Mouse (Mus musculus) NIH3T3 (cell line): ENCODE data around the gene Tmem123.

ENCODE experiments used
- DNase-seq: peaks from one replicate; pipeline ENCODE4 v3.0.0-alpha.2; 2012; ENCODE audit warnings: low read depth

Gene Tmem123

DNA sequence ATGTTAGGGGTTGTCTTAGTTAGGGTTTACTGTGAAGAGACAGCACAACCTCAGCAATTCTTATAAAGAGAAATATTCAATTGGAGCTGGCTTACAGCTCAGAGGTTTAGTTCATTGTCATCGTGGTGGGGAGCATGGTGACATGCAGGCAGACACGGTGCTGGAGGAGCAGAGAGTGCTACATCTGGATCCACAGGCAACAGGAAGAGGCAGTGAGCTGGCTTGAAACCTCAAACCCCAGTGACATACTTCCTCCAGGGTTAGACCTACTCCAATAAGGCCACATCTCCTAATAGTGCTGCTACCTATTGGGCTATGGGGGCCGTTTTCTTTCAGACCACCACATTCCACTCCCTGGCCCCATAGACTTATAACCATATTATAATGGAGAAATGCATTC is 12.1 kb downstream of the Tmem123 start:
- no peak for DNase-seq

DNA sequence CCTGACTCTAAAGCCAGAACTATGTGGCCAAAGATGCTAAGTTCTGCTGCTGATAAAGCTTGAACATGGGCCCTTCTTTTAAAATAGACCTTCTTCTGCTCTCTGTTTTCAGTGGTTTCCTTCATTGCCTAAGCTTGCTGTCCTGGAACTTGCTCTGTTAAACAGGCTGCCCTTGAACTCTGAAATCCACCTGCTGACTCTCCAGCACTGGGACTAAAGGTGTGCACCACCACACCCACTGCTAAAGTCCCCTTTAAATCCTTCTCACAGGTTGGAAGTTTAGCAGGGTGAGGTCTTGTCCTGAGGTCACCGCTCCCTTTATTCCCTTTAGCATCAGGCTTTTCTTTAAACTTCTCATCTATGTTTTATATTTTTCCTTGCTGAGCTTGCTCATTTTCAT is 13.1 kb downstream of the Tmem123 start:
- no peak for DNase-seq

DNA sequence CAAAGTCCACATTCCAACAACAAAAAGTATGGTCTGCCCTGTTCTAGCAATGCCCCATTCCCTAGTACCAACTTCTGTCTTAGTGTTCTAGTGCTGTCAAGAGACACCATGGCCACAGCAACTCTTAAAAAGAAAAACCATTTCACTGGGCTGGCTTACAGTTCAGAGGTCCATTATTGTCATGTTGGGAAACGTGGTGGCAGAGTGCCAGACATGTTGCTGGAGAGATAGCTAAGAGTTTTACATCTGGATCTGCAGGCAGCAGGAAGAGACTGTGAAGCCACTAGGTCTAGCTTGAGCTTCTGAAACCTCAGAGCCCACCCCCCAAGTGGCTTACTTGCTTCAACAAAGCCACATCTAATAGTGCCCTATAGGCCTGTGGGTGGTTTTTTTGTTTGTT is 13.8 kb downstream of the Tmem123 start:
- peak; percentile 54 for DNase-seq

DNA sequence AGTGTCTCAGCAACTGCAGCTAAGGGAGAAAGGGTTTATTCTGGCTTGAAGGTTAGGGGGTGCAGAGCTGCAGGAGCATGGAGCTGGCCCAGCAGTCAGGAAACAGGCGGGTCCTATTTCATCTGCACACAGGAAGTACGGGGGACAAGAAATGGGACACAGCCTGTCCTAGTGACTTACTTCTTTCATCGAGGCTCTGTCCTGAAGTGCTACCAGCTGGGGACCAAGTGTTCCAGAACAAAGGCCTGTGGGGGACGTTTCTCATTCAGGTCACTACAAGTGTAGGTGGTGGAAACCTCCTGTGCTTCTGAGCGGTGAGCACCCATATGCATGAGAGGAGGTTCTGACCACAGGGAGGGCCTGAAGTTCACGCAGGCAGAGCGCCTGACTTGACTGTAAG is 14.9 kb downstream of the Tmem123 start:
- DNase-seq = no peak

DNA sequence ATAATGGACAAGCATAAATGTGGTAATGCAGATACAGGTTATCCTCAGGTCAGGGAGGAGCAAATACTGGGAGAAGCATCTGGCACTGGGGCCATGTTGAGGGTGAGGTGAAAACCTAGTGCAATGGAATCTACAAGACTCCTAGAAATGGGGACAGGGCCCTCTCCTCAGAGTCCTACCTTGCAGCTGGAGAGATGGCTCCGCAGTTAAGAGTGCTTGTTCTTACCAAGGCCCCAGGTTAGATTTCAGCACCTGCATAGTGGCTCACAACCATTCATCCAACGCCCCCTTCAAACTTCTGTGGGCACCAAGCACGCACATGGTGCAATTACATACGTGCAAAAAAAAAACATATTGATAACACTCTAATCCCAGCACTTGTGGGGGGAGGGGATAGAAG is 15.9 kb downstream of the Tmem123 start:
- no peak for DNase-seq

DNA sequence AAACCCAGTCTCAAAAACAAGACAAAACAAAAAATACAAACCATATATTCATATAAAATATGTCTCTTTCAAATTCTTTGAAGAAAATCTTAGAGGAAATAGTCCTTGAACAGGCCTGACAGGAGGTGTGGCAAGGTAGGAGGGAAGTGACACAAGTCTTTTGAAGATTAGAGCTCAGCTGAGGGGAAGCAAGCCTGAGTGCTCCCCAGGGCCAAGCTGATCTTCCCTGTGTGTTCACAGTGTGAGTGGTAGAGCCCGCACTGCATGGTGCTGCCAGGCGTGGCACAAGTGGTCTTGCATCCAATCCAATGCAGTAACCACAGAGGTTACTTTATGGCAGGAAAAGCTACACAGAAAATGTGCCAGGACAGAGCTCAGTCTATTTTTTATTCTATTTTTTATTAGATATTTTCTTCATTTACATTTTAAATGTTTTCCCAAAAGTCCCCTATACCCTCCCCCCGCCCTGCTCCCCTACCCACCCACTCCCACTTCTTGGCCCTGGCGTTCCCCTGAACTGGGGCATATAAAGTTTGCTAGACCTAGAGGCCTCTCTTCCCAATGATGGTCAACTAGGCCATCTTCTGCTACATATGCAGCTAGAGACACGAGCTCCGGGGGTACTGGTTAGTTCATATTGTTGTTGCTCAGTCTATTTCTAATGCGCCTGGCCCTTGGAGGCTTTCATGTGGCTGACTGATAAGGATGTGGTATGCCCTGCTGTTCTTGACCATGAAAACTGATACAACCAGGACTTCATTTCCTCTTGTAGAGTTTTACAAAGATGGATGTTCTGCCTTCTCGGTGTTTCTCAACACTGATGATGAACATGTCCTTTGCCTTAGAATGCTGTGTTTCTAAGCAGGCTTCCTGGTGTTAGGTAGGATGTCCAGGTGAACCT is 16.7 kb downstream of the Tmem123 start:
- DNase-seq = no peak

DNA sequence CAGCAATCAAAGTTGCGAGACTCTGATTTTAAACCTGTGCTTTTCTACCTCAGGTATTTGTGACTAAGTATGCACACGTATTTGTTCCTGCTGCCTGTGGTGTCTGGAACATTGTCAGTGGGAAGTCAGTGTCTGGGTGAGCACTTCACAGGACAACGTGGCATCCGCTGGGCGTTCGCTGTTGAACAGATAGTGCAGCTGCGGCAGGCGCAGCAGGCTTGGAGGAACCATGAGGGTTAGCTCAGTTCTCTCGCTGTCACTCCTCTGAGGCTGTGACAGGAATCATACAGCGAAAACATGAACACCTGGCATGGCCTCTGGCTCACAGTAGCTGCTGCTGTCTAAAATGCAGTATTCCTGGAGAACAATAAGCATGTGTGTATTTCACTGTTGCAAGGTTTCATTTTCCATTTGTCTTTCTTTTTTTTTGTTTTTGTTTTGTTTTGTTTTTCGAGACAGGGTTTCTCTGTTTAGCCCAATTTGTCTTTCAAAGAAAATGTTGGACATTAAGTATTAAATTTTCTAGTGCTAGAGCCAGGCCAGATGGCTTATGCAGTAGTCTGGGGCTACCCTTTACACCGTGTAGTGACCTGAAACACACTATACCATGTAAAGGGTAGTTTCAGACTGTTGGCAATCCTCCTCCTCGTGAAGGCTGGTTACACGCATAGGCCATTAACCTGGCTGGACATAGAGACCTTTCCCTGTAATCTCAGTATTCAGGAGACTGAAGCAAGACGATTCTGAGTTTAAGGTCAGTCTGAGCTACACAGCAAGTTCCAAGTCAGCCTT is 20.2 kb downstream of the Tmem123 start:
- DNase-seq = no peak

DNA sequence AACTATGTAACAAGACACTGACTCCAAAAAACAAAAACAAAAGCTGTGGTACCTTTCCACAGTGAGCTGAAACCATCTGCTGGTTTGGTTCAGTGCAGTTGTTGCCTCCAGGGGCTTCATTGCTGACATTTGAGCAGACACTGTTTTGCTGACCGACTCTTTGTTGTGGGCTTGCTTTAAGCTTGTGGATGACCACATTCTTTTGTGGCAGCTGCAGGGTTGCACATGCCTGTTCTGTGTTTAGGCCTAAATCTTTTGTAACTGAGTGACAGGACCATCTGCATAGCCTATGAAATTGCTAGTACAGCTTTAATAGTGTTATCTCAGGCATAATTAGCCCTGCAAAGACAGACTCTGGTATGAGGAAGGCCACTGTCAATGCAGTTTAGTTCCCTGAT is 20.8 kb downstream of the Tmem123 start:
- DNase-seq = no peak

DNA sequence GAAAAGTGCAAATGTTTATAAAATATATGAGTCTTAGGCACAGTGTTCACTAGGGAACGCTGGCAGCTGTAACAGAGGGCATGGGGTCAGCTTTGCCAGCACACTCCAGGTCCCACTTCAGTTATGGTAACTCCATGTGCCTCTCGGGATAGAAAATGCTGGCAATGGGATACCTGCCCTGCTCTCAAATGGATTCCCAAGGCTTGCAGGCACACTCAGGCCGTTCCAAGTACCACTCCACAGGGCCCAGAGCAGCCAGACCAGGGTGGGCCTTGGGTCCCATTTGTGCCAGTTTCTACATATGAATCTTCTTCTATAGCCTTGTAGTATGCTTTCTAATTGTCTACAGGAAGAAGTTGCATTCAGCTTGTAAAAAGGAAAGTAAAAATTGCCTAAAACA is 21.6 kb downstream of the Tmem123 start:
- DNase-seq = no peak

DNA sequence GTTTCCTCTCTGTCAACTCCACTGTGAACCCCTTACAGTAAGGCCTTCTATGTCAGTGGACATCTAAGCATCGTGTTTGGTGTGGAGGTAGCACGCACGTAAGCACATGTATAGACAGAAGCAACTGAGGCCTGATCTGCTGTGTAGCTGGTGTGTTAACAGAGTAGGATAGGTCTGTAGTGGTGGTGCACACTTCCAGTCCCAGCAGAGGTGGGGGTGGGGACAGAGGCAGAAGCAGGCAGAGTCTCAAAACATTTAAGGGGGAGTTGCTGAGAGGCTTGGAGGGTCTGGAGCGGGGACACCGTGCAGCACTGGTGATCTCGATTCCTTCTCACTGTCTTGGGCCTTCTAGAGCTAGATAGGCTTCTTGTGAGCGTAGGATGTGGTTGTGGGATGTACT is 22.2 kb downstream of the Tmem123 start:
- no peak for DNase-seq

DNA sequence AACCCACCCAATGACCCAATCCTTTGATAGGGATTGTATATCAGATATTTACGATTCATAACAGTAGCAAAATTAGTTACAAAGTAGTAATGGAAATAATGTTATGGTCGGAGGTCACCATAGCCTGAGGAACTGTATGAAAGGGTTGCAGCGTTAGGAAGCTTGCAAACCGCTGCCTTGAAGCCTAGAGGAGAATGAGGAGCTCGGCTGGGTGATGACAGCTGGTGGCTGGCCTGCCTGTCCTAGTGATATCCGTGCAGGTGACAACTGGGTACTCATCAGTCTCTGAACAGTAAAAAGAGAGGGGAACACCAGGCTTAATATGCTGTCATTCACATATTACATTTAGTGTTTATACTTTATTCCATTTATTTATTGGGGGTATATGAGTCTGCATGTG is 24.6 kb downstream of the Tmem123 start:
- DNase-seq = no peak

DNA sequence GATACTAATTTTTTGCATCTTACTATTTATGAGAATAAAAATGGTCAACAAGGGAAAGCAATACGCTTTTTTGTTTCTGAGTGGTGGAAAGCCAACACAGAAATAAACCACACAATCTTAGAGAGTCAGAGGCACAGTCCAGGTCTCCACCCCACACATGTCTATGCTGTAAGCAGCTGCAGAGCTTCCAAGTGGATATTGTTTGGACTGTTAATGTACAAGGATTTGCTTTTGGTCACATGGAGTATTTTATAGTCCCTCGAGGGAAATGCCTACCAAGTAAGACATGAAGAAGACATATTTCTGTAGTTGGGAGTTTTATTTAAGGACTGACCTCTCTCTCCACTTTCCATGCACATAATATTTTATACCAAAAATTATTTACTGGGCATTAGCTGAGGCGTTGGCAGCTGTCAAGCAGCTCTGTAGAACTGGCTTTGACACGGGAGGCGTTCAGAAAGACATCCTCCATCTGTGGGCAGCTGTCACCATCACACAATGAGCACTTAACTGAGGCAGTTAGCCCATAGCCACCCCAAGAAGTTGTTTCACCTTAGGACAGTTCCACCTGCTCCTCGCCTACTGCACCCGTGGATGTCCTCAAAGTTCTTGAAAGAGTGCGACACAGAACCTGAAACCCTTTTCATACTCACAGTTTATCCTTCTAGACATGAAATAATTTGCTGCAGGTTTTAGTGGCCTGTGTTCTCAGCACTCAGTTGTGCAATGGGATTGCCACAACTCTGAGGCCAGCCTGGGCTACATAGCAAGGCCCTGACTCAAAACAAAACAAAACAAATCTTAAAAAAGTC is 26.1 kb downstream of the Tmem123 start:
- DNase-seq = no peak

DNA sequence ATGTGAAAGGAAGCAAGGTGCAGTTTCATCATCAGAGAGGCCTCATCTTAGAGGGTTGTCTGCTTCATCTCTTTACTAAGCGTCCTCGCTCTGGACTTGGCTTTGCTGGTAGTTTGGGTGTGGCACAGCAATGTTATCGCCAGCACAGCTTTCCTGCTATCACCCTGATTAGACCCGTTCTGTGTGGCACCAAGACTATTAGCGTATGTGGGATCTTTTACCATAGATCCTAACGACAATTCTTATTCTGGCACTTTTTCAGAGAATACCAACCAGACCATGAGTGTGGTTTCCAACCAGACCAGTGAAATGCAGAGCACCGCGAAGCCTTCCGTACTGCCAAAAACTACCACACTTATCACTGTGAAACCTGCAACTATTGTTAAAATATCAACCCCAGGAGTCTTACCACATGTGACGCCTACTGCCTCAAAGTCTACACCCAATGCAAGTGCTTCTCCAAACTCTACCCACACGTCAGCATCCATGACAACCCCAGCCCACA is 26.8 kb downstream of the Tmem123 start:
- no peak for DNase-seq

DNA sequence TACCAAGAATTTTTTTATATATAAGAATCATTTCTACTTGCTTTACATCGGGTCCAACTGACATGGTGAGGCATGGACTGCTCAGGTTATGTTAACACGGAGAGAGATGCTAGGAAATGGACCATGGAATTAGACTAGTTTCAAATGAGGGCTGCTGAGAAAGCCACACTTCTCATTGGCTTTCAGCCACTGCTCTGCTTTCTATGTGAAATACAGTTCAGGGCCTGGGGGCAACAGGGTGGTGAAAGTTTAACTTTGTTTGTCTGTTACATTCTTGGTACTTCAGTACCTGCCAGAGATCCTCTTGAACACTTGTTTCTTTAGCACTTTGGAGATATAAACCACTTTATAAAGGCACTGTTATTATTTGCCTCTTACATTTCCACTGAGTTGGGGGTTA is 29.7 kb downstream of the Tmem123 start:
- no peak for DNase-seq

DNA sequence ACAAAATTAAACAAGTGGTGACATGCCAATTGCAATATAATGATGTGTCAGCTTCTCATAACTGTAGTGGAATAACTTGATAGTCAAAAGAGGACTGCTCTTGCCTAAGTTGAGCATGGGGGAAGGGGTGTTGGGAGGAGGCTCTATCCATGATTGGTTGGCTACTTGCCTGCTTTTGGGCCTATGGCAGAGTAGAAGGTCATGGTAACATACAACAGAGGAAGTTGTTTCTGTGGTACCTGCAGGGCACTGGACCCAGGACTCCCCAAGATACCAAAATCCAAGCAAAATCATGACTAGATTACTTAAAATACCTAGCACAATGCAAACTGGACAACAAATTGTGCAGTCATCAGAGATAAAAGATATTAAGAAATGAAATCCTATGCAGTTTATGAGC is 31.7 kb downstream of the Tmem123 start:
- no peak for DNase-seq

DNA sequence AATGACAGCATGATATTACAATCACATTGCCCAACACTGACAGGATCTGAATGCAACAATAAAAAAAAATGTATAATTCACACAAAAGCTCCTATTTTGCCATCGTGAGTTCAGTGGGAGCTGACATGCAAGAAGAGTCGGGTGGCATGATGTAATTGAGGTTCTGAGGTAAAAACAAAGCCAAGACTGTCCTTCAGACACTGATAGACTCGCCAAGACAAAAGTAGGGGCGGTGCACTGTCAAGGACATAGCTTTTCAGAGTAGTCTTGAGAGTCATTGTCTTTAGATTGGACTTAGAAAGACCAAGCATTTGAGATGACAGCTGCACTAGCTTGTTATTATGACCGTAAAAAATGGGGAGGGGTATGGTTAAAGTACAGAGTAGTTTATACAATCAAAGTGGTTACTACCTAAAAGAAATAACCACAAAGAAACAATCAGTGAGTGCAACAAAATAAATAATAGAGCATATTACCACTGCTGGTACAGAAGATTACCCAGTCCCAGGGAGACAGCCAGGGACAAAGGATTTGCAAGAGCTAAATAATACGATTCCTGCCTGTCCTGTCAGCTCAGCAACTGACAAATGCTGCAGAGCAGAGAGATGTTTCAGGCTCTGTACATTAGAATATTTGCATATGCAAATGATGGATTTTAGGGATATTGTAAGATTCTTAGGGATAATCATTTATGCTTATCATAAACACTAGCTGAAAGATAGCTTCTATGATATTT is 32.5 kb downstream of the Tmem123 start:
- DNase-seq = no peak

DNA sequence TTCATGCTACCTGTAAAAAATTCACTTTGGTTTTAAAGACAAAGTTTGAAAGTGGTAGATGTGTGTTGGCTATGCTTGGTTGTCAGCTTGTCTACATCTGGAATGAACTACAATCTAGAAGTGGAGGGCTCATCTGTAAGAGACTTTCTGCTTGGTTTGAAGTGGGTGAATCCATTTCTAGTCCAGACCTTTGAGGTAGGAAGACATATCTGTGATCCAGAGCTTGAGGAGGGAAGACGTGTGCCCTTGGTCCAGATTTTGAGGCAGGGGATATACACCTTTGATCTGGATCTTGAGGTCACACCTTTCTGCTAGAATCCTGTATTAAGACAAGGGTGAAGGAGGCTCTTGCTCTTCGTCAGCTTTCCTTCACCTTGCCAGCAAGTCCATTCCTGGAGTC is 33.7 kb downstream of the Tmem123 start:
- DNase-seq = no peak

DNA sequence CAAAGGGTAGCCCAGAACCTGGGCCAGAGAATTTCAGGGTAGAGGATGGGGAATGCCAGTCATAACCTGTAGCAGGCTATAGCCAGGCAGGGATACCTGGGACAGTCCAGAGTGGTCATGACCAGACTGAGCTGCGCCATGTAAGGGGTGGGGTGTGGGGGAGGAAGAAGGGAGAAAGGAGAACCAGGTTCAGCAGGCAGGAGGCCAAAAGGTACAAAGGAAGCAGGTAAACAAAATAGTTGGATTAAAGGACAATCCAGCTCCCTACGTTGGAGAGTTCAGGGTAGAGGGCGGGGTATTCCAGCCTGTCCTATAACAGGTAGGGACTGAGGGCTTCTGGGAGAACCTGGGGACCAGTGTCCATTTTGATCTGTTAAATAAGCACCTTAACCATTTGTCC is 34.7 kb downstream of the Tmem123 start:
- DNase-seq = no peak

DNA sequence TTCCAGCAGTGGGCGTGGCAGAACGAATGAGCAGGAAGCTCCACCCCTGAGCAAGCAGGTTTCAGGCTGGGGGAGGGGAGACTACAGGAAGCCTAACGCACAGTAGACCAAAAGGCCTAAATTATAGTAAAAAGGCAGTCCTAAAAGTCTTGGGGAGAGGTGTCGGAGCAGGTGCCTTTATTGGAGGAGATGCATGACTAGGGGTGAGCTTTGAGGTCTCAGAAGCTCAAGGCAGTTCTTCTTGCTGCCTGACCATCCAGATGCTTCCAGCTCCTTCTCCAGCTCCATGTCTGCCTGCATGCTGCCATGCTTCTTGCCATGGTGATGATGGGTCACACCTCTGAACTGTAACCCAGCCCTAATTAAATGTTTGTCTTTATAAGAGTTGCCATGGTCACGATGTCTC is 41.3 kb downstream of the Tmem123 start:
- no peak for DNase-seq

DNA sequence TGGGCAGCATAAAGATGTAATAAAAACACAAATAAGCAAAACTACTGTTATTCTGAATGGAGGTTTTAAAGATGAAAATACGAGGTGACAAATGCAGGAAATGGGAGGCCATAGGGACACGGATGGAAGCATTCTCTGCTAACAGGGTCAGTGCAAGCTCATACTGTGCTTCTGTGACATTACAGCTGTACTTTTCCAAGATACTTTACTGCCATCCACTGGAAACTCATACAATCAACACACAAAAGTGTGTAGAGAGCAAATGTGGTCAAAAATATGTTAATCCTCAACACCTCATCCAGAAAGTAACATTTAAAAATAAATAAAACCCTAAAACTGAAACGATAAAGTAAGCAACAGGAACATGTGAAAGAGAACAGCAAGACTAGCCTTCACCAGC is 58.9 kb downstream of the Tmem123 start:
- no peak for DNase-seq

DNA sequence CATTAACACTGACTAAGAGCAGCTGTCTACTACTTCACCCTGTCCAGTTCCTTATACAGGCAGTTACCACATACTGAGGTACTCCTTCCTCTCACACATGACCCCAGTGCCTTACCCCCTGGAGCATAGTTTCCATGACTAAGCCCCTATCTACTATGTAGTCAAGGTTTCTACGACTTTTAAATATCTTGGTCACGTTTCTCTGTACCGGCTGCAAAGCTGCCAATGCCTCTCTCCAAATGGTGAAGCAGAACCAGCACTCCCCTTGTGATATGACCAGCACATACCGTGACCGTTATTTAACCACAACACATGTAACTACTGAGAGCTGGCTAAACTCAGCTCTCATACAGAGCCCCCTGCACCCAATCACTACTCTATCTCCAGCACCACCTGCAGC is 61.1 kb downstream of the Tmem123 start:
- no peak for DNase-seq

DNA sequence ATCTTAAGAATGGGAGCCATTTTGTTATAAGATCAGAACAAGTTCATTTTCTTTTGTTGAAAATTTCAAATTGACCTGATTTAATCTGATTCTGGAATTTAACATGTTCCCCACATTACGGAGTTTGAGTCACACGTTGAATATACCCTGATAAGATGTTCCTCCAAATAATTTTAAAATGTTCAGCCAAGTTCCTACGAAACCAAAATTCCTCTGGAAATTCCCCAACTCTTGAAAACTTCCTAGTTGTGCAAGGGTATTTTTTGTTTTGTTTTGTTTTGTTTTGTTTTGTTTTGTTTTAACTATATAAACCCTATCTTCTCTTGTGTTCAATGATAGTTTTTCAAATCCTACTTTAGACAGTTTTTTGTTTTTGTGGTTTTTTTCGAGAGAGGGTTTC is 64.9 kb downstream of the Tmem123 start:
- DNase-seq = peak; percentile 28
